Mouse (Mus musculus) ES-E14 (cell line): ENCODE results near the gene Bcl6b.
A peak's percentile ranks its signal among the peaks of the same experiment; 100 is the strongest.

Experiments
- CHD2 ChIP-seq: IDR thresholded peaks from 2 replicates; pipeline ENCODE4 v1.6.1; 2014; ENCODE audit warnings: mild to moderate bottlenecking, low read depth, low read length, inconsistent platforms
- HCFC1 ChIP-seq: IDR thresholded peaks from 2 replicates; pipeline ENCODE4 v1.6.1; 2012; ENCODE audit warnings: low read length, inconsistent platforms, borderline replicate concordance; ENCODE audit not compliant: insufficient read depth
- ZC3H11A ChIP-seq: IDR thresholded peaks from 2 replicates; pipeline ENCODE4 v1.6.1; 2012; ENCODE audit warnings: low read depth, mild to moderate bottlenecking, inconsistent platforms, low read length, borderline replicate concordance

- TF ChIP-seq ZC3H11A: no peak
- TF ChIP-seq HCFC1: 0 out of 2 replicates have a peak, but pooled peaks have one; percentile 34
- TF ChIP-seq CHD2: no peak
Measured at GRCm38 (mm10) chr11:70220731-70221602, 8.6 kb downstream of the Bcl6b start, which contains the start of gene Slc16a13.
